Mouse (Mus musculus): ENCODE results near the gene Gm12355. TPM values are rescaled to one million over a fixed set of nuclear protein-coding genes. Genes with fewer than 3 reads are reported as not detected.
A peak's percentile ranks its signal among the peaks of the same experiment; 100 is the strongest.

Gm12355 gene
- polyA plus RNA-seq, 3 experiments from 2014 or later: 1.3 to 14.8 (median 10.7) TPM

DNA sequence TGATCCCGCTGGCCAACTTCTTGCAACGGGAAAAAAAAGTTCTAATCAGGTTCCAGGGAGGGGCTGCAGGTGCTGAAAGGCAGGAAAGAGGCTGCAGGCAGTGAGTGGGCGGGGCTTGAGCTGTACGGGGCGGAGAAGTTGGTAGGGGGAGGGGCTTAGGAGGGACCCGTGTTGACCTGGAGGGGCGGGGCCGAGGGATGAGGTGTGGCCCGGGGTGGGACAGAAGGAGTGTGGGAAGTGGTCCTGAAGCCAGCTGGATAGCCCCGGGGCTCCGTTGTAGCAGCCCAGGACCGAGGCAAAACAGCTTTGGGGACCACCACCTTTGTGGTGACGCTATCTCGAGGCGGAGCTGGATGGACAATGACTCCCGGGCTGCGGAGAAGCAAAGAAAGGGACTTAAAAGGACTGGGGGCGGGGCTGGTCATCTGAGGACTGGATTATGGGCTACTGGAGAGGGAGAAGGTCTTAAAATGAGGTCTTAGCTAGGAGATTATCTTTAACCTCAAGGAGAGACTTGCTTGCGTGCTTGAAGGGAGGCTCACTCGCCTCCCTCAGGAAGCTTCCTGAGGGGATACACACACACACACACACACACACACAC lies 23.3 kb downstream of the Gm12355 start:
- ATAC-seq: no peak

DNA sequence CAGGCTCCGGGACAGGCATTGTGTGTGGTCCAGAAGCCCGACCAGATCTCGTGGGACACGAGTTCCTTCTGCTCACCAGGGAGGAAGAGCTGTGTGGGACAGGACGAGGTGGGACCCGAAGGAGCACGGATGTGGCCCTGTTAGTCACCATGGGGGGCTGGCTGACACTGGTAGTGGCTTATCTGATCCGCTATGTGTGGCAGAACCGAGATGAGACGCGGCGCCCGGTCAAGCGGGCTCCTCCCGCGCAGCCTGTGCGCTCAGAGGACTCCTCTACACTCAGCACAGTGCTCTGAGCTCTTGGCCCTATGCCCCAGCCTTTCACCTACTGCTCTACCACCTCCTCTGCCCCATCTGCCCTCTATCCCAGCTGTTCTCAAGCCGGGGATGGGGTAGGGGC lies 26.2 kb downstream of the Gm12355 start:
- ATAC-seq: no peak

DNA sequence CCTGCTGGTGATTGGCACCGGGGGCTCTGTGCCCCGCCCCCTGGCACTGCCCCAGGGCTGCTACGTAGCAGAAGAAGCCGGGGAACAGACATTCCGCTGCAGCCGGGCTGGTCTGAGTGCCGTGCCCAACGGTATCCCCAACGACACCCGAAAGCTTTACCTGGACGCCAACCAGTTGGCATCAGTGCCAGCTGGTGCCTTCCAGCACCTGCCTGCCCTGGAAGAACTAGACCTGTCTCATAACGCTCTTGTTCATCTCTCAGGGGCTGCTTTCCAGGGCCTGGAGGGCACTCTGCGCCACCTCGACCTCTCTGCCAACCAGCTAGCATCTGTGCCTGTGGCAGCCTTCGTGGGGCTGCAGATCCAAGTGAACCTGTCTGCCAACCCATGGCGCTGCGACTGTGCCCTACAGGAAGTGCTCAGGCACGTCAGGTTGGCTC lies 26.6 kb downstream of the Gm12355 start:
- ATAC-seq: no peak

DNA sequence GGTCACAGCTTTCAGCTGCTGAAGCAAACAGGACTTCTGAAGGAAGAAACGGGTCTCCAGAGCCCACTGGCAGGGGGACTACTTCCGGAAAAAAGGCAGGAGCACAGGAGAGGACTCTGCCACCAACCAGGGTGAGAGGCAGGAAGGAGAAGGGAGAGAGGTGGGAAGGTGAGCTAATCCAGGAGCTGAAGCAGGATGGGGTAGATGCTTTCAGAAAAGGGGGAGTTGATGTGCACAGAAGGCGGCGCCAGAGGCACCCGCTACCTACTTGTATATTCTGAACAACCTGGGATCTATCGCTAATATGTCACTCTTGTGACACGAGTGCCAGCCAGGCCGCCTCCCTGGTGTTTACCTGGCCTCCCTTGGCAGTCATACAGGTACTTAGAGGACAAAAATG lies 27.5 kb downstream of the Gm12355 start, which contains the start of gene Lrrc3c:
Lrrc3c (plus strand) TSS at position 301 of the 400 bp plus-strand sequence.
- no peak for ATAC-seq

DNA sequence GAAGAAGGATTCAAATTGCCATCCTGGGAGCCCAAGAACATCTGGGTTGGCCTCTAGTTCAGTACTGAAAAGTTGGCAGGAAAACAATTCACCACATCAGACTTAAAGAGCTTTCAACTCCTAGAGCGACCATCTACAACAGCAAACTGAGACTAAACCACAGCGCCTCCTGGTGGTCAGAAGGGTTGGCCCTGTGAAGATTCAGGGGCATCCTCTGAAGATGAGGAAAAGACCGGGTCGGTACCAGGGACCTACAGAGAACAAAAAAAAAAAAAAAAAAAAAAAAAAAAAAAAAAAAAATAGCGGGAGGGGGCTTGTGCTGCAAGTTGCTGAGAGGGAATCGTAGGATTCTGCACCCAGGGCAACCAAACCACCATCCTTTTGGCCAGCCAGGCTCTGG lies 28.1 kb downstream of the Gm12355 start:
- ATAC-seq: peak; percentile 92

DNA sequence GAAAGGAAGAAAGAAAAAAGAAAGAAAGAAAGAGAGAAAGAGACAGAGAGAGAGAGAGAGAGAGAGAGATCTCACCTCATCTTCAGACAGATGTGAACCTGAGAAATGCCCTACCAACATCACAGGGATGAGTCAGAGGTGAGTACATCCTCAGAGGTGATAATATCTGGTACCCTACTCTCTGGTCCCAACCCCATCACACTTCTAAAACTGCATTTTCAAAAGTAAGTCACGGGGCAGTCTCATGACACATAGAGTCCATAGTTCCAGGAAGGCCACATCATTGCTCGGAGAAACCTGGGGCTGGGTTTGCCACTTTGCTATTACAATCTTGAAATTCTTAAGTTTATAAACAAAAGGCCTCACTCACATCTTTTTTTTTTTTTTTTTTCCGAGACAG lies 29.5 kb downstream of the Gm12355 start:
- no peak for ATAC-seq

DNA sequence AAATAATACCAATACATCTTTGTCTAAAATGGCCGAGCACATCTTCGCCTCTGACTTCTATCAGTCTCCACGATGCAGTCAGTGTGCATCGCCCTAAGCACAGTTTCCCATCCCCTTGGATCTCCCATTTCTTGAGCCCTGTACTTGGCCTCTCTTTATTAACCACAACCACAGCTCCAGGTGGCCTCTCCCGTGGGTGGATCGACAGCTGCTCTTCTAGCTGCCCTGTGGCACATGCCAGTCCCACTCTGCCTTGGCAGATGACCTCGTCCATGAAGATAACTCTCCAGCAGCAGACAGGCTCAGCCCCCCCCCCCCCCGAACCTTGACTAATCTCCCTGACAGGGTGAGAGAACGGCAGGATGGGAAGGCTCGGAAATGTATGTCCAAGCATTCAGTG lies 30.0 kb downstream of the Gm12355 start:
- no peak for ATAC-seq

DNA sequence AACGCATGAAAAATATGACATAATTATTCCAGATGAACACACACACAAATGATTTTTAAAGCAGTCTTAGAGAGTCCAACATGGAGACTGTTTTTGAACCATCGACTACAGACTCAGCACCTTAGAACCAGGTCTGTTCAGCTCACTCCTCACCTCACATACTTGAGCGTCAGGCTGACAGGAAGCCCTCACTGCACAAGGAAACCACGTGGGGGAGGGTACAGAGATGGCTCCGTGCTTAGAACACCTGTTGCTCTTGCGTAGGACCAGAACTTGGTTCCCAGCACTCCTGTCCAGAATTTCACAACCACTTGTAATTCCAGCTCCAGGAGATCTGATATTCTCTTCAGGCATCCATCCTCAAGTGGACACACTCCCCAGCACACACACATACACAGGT lies 30.4 kb downstream of the Gm12355 start:
- peak; percentile 44 for ATAC-seq

DNA sequence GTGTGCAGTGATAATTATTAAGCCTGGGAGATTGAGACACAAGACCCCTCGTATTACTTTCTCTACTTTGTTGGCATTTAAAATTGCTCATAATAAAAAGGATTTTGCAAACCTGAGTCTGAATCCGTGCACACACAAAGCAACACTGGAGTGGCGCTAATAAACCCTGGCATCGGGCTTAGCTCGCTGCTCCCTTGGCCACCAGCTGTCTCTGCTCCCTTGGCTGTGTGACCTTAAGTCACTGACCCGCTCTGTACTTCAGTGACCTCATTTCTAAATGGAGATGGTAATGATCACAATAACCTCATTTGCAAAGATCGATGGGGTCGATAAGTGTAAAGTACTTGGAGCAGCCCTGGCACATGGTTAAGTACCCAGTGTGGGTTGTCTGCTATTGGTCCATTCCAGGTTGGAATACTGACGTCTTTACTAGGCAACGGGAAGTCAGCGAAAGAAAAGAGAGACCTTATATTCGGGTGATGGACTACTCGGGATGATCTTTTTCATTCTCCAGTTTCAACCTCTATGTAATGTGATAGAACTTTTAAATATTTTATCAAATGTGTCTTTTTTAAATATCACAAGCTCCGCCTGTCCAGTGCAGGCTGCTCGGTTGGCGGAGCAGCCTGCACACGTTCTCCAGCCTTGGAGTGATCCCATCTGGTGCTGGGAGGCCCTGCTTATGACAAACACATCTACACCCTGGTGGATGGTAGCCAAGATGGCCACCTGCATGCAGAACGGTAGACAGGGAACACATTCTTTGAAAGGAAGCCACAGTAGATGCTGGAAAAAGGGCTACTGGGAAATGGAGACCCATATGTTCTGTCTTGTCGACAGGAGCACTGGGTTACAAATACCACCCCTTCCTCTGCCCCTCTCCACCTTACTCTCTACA lies 34.7 kb downstream of the Gm12355 start:
- ATAC-seq: no peak

DNA sequence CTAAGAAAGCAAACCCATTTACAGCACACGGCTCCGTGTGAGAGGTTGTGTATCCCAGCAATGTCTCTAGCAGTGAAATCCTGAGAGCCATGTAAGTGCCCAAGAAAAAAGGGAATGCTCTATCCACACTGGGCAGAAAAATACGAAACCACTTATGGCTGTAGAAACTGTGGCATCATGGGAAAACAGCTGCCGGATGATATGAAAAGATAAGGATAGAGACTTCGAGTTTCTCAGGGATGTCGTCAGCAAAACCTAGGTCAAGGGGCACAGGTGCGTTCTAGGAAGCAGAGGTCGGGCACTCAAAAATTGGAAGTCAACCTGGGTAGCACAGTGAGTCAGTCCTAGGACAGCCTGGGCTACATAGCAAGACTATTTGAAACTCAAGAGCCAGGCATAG lies 36.2 kb downstream of the Gm12355 start:
- ATAC-seq: no peak

DNA sequence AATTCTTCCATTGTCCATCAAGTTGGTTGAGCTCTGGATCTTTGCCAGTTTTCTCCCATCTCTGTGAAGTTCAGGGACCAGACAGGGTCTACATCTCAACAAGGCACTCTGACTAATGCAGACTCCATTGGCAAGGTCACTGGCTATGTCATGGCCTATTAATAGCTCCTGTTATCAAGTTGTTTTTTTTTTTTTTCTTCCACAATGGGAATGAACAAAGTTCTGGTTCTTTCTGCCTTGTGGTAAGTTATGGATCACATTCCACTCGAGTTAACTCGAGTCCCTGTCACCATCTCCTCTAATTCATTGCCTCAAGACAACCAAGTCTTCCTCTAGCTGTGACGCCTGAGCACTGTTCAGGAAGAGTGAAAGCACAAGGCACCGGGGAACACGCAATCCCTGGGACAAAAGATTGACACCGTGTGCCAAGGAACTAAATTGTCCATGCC lies 36.6 kb downstream of the Gm12355 start:
- no peak for ATAC-seq

DNA sequence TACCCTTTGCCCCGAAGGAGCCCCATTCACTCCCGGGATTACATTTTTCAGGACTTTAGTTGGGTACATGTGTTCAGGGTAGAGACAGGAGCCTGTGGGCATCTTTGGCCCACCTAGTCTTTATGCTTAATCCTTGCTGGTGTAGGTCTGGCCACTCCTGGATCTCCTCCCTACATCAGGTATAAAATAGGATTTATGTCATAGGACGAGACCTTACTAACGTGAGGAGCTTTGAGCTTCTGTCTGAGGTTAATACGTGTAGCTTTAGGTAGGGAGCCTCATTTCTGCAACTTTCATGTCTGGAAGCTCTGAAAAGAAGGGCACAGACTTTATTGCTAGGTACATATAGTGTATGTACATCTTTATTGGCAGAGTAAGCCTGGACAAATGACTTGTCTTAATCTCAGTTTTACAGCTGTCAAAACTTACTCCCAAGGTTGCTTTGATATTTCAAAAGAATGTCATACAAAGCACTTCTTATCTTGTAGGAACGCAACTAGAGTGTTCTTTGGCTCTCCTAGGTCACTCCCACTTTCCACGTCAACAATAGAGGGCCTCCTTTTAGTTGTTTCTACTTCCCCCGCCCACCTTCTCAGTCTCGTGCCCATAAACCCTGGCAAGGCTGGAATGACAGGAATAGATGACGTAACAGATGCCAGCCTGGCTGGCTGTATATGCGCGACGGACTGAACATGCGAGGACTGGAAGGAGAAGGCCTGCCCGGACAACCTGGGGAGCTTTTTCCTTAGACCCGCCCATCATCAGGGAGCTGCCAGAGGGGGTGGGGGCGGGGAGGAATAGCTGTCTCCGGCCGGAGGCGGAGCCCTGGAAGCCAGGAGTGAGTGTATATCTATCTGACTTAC lies 37.5 kb downstream of the Gm12355 start:
- peak; percentile 38 for ATAC-seq

DNA sequence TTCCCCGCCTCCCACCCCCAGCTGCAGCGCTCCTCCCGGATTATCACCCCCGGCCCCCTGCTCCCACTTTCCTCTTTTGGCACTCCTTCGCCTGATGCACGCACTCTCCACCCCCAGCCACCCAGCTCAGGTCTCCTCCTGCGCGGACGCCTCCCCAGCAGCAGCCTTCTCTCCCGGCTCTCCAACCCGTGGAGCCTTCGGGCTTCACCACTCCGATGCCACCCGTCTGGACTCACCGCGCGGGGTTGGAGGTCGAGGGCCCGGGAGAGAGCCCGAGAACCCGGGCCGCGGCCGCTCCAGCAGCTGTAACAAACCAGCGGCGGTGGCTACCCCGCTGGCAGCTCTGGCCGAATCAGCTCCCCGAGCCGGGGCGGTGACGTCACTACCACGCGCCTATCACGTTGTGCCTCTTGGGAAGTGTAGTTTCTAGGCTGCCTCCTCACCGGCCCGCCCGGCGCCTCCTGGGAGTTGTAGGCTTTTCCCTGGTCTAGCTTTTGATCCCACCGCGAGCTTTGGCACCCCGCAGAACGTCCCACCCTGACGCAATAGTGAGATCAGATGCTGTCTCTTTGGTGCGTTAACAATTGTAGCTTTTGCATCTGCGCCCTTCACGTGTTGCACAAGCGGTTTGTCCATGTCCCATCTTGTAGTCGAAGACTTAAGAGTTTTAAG lies 38.4 kb downstream of the Gm12355 start, which contains the start of gene Ormdl3:
Ormdl3 (minus strand) TSS at position 477 of the 672 bp plus-strand sequence.
- ATAC-seq: peak; percentile 95

DNA sequence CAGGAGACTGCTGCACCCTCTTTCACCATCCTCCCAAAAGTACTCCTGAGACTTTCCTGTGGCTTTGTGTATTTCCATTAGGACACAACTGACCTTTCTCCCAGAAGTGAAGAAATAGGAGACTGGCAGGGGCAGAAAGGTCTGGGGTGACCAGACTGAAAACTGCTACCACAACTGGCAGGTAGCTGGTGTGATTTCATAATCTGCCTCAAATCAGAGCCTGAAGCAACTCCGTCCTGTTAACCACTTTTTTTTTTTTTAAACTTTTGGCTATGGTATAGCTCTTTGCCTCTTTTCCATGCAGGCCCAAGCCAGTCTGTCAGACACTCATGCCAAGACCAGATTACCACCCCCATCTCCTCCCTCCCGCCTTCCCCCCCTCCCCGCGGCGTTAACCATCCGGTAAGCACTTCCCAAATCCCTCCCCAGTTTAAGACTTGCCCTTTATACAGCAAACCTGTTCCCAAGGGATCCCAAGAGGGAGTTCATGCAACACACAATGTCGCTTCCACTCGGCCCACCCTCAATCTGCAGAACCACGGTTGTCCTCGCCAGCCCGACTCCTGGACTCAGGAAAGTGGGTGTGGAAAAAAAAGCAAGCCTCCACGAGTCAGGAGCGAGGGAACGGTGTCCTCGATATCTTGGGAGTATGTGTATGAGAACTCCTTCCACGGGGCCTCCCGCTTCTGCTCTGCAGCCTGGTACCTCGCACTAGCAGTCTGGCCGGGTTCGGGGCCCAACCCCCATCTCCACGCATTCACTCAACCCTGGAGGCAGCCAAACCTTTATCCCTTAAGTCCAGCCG lies 39.2 kb downstream of the Gm12355 start:
- no peak for ATAC-seq

DNA sequence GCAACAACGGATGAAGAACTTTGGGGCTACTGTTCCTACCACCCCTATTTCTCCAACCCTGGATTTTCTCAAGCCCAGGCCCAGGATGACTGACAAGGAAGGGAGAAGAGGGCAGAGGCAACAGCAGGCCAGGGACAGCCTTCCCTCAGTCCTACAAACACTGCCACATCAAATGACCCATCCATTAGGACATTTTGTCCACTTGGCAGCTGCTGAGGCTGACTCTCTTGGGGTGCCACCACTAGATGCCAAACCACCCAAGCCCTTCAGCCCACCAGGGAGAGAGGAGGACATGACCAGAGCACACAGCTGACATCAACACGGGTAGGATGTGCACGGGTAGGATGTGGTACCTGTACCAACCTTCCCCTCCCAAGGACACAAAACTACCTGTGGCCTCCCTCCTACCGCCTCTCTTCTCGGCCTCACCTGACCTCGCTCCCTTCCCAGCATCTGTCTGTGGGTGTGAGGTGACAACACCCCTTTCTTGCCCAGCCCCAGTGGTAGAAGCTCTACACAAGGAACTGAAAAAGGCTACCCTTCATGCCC lies 40.8 kb downstream of the Gm12355 start:
- ATAC-seq: no peak

DNA sequence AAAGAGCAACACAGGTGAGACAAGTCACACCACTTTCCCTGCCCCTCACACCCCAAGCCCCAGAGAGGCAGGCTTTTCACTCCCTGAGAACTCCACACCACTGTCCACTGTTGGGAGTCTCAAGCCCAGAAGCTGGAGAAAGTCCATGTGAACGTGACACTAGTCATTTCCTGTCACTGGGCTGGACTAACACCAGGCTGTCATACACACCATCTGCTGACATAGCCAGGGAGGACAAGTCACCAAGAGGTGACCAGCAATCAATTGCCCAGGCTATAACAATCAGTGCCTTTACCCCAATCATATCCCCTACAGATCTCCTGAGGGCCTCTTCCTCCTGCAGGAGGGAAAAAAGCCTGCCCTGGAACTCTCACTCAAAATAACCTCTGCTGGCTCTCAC lies 41.3 kb downstream of the Gm12355 start:
- no peak for ATAC-seq

DNA sequence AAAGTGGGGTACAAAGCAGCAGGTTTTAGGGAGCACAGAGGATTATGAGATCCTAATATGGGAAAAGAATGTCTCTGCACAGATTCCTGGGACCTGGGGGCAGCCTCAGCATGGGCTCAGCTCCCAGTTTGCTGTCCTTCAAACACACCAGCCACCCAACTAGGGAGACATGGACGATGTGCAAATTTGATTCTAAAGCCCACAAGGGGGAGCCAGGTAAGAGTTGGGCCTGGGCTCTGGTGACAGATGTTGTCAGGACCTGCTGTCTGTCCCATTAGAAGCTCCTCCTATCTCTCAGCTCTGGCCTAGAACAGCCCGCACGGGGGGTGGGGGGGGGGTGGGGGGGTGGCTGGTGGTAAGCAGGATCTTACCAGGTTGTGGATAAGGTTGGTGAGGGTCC lies 41.9 kb downstream of the Gm12355 start:
- no peak for ATAC-seq

DNA sequence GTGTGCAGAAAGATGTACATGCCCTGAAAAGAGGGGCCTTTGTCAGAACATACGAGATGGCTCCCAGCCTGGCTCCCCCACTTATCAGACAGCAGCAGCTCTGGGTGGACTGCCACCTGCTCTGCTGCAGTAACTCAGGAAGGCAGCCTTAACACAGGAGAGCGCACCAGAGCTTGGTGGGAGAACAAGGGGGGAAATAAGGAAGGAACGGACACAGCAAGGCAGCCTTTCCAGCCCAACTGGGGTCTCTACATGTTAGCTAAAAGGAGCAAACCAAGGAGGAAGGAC lies 42.3 kb downstream of the Gm12355 start:
- ATAC-seq: no peak

DNA sequence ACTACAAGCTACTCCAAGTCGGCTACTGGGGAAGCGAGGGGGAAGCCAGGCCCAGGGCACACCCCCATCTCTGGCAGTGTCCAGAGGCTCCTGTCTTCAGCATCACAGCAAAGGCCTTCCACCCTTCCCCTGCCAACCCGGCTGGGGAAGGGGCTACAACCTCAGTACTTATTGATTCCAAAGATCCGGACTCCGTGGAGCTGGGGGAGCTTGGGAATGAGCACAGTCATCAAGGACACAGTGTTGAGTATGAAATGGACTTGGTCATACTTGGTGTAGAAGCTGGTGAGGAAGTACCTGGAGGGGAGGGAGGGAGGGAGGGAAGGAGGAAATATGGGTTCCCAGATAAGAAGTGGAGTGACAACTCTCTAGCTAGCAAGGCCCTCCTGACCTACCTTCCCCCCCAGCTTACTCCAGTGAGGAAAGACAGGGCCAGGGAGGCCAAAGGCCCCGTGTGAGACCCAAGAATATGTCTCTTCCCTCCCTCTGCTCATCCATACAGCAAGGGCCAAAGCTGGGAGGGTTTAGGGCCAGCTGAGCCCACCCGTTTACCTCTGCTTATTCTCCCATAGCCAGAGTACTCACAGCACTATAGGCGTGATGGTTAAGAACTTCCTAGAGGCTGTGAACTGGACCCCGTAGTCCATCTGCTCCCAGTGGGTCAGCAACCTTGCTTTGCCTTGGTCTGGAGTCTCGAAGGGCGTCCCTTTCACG lies 42.8 kb downstream of the Gm12355 start:
- no peak for ATAC-seq

DNA sequence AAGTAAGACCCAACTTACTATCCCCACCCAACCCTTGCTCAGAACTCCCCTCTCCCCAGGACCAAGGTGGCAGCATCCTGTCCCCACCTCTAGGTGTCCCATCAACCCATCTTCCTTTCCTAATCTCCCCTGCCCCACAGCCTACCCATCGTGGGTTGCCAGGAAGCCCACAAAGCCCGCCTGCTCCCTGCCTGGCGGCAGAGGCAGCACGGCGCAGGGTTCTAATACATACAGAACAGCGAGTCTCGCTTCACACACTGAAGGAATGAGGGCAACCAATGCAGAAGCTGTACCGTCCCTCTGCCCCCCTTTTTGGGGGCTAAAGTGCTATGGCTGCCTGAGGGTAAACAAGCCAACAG lies 43.5 kb downstream of the Gm12355 start:
- ATAC-seq: no peak
